Mouse (Mus musculus) bone marrow, adult 2 months (tissue): ENCODE measurements around the gene Fgfr2. TPM values are rescaled to one million over a fixed set of nuclear protein-coding genes. Genes with fewer than 3 reads are reported as not detected.
"Not testable (repeated sequence)": the region's sequence is repeated elsewhere in the genome, so short reads cannot be mapped to it uniquely, and the experiment has no call there.

Experiments
- H3K27ac ChIP-seq: fragments of 200-500 bp; 2 replicates; pipeline ENCODE4 v1.5.1; 2012; ENCODE audit warnings: low read depth, mild to moderate bottlenecking, control low read depth, inconsistent platforms, low read length; ENCODE audit not compliant: control insufficient read depth, poor library complexity, insufficient read depth
- H3K4me1 ChIP-seq: fragments of 200-500 bp; 2 replicates; pipeline ENCODE4 v1.6.1; 2011; ENCODE audit warnings: low read length; ENCODE audit not compliant: control insufficient read depth, insufficient read depth
- H3K4me3 ChIP-seq: fragments of 200-500 bp; replicated peaks from 2 replicates; pipeline ENCODE3; 2011; ENCODE audit warnings: mild to moderate bottlenecking, low read depth, low read length, control low read depth; ENCODE audit not compliant: control insufficient read depth
- CTCF ChIP-seq: fragments of 200-500 bp; IDR thresholded peaks from 2 replicates; pipeline ENCODE4 v1.5.1; 2011; ENCODE audit warnings: low read length, control low read depth; ENCODE audit not compliant: control insufficient read depth, insufficient read depth
- POLR2A ChIP-seq: fragments of 200-500 bp; IDR thresholded peaks from 2 replicates; pipeline ENCODE4 v1.6.1; 2011; ENCODE audit warnings: low read depth, mild to moderate bottlenecking, control low read depth, low read length, borderline replicate concordance; ENCODE audit not compliant: control insufficient read depth
- WGBS: fragments of 180-500 bp; shearing (Covaris S2); methylation state at CpG from one replicate; pipeline ENCODE4 v1.1.7; 2018; 5-methylcytosine and 5-hydroxymethylcytosine counted together
- polyA plus RNA-seq: library from polyadenylated mRNA; stranded (reverse); fragments of >200 nt; gene quantifications from 2 replicates; pipeline ENCODE4 v1.2.4, GENCODE M21; 2011; ENCODE audit warnings: low replicate concordance; ENCODE audit not compliant: missing spikeins, insufficient read depth, insufficient read length

Gene Fgfr2
- polyA plus RNA-seq, 1 experiment, result 8.2 TPM

- 78% methylated on average over 3 of the region's 3 CpGs for WGBS
- no peak for TF ChIP-seq POLR2A
- TF ChIP-seq CTCF, result no peak
- H3K4me3 ChIP-seq, result no peak overlapping the region
- no peak overlapping the region for H3K27ac ChIP-seq
- H3K4me1 ChIP-seq, result no peaks in the 10 kb centered on the region
These were observed 1973.0 kb downstream of the Fgfr2 start for GRCm38 (mm10) chr7:131150179-131150578.

GRCm38 (mm10) chr7:131146214-131146613 is 1976.9 kb downstream of the Fgfr2 start, which contains the start of gene 4933402N03Rik:
Gene 4933402N03Rik, minus strand, starts transcription at chr7:131146314.
- Histone ChIP-seq H3K4me3 (no peak within 1 kb of the TSS), H3K4me1 (no peaks in the 10 kb centered on the region), H3K27ac (no peak within 1 kb of the TSS)
- TF ChIP-seq CTCF, result no peak
- TF ChIP-seq POLR2A, result no peak
- WGBS, result 84% methylated on average over 2 of the region's 2 CpGs

- Histone ChIP-seq H3K4me1 (no peaks in the 10 kb centered on the region), H3K27ac (no peak overlapping the region), H3K4me3 (no peak overlapping the region)
- WGBS, result 54% methylated on average over 3 of the region's 3 CpGs
- TF ChIP-seq POLR2A (no peak), CTCF (no peak)
These were observed 1990.0 kb downstream of the Fgfr2 start for GRCm38 (mm10) chr7:131133181-131133580.

GRCm38 (mm10) chr7:131130021-131130420 is 1993.1 kb downstream of the Fgfr2 start:
- no peak overlapping the region for H3K27ac ChIP-seq

GRCm38 (mm10) chr7:131122210-131122807 is 2000.8 kb downstream of the Fgfr2 start:
- Histone ChIP-seq H3K4me3 (no peak overlapping the region), H3K27ac (no peak overlapping the region), H3K4me1 (no peaks in the 10 kb centered on the region)
- TF ChIP-seq POLR2A (no peak), CTCF (no peak)
- WGBS, result 70% methylated on average over 2 of the region's 2 CpGs

More at GRCm38 (mm10) chr7:131130021-131130420, 1993.1 kb downstream of the Fgfr2 start:
- TF ChIP-seq CTCF, result no peak
- no peak for TF ChIP-seq POLR2A
- Histone ChIP-seq H3K4me3 (no peak overlapping the region), H3K4me1 (no peaks in the 10 kb centered on the region)
- WGBS, result 76% methylated on average over 12 of the region's 12 CpGs

GRCm38 (mm10) chr7:131114434-131114833 is 2008.7 kb downstream of the Fgfr2 start:
- Histone ChIP-seq H3K27ac (no peak overlapping the region), H3K4me1 (no peaks in the 10 kb centered on the region), H3K4me3 (no peak overlapping the region)
- TF ChIP-seq POLR2A (no peak), CTCF (no peak)
- WGBS, result 70% methylated on average over 2 of the region's 2 CpGs

- Histone ChIP-seq H3K27ac (no peak overlapping the region), H3K4me3 (no peak overlapping the region), H3K4me1 (no peaks in the 10 kb centered on the region)
- WGBS, result 67% methylated on average over 6 of the region's 6 CpGs
- TF ChIP-seq CTCF (no peak), POLR2A (no peak)
These were observed 2009.5 kb downstream of the Fgfr2 start for GRCm38 (mm10) chr7:131113676-131114075.

GRCm38 (mm10) chr7:131112486-131112885 is 2010.7 kb downstream of the Fgfr2 start:
- no peak overlapping the region for H3K4me3 ChIP-seq
- no peak overlapping the region for H3K27ac ChIP-seq
- TF ChIP-seq POLR2A (no peak), CTCF (peak; percentile 56)
- 39% methylated on average over 3 of the region's 3 CpGs for WGBS
- no peaks in the 10 kb centered on the region for H3K4me1 ChIP-seq

- not testable (repeated sequence) for H3K4me1 ChIP-seq, H3K4me3 ChIP-seq, H3K27ac ChIP-seq
- 67% methylated on average over 9 of the region's 9 CpGs for WGBS
These were observed 2040.7 kb downstream of the Fgfr2 start for GRCm38 (mm10) chr7:131082403-131082802.
